Mouse (Mus musculus): ENCODE data around the gene Bhlhe23.

The Bhlhe23 gene

GRCm38 (mm10) chr2:180775641-180776040, 1.1 kb downstream of the Bhlhe23 start:
- DNase-seq (ENCODE audit: low read depth, low spot score) = peak; percentile 31

GRCm38 (mm10) chr2:180775223-180775622, 1.5 kb downstream of the Bhlhe23 start:
- no peak for DNase-seq (ENCODE audit: low read depth, low spot score)

GRCm38 (mm10) chr2:180765713-180766112, 11.0 kb downstream of the Bhlhe23 start:
- no peak for DNase-seq (ENCODE audit: low read depth, low spot score)

- DNase-seq (ENCODE audit: low read depth, low spot score) = no peak
These were observed 11.7 kb downstream of the Bhlhe23 start for GRCm38 (mm10) chr2:180764986-180765385.

GRCm38 (mm10) chr2:180758513-180759263, 18.0 kb downstream of the Bhlhe23 start:
- no peak for DNase-seq (ENCODE audit: low read depth, low spot score)

- DNase-seq (ENCODE audit: low read depth, low spot score) = no peak
These were observed 19.9 kb downstream of the Bhlhe23 start for GRCm38 (mm10) chr2:180756786-180757185.

GRCm38 (mm10) chr2:180755896-180756295, 20.8 kb downstream of the Bhlhe23 start:
- peak; percentile 57 for DNase-seq (ENCODE audit: low read depth, low spot score)

- no peak for DNase-seq (ENCODE audit: low read depth, low spot score)
These were observed 21.6 kb downstream of the Bhlhe23 start for GRCm38 (mm10) chr2:180754976-180755688.

- DNase-seq (ENCODE audit: low read depth, low spot score) = no peak
These were observed 27.8 kb downstream of the Bhlhe23 start for GRCm38 (mm10) chr2:180748904-180749303.

GRCm38 (mm10) chr2:180746569-180747192, 30.0 kb downstream of the Bhlhe23 start:
- no peak for DNase-seq (ENCODE audit: low read depth, low spot score)

- DNase-seq (ENCODE audit: low read depth, low spot score) = peak; percentile 92
These were observed 31.3 kb downstream of the Bhlhe23 start for GRCm38 (mm10) chr2:180745248-180745927.

- no peak for DNase-seq (ENCODE audit: low read depth, low spot score)
These were observed 33.4 kb downstream of the Bhlhe23 start for GRCm38 (mm10) chr2:180743321-180743720.

GRCm38 (mm10) chr2:180742820-180743219, 33.9 kb downstream of the Bhlhe23 start:
- DNase-seq (ENCODE audit: low read depth, low spot score) = no peak

- DNase-seq (ENCODE audit: low read depth, low spot score) = peak; percentile 53
These were observed 35.3 kb downstream of the Bhlhe23 start for GRCm38 (mm10) chr2:180741421-180741820.

- peak; percentile 99 for DNase-seq (ENCODE audit: low read depth, low spot score)
These were observed 36.4 kb downstream of the Bhlhe23 start for GRCm38 (mm10) chr2:180740349-180740748.

GRCm38 (mm10) chr2:180737984-180738383, 38.7 kb downstream of the Bhlhe23 start:
- no peak for DNase-seq (ENCODE audit: low read depth, low spot score)

- no peak for DNase-seq (ENCODE audit: low read depth, low spot score)
These were observed 41.5 kb downstream of the Bhlhe23 start for GRCm38 (mm10) chr2:180735232-180735631.

- DNase-seq (ENCODE audit: low read depth, low spot score) = peak; percentile 89
These were observed 44.7 kb downstream of the Bhlhe23 start for GRCm38 (mm10) chr2:180731984-180732383.

- DNase-seq (ENCODE audit: low read depth, low spot score) = no peak
These were observed 45.7 kb downstream of the Bhlhe23 start for GRCm38 (mm10) chr2:180731036-180731435.

GRCm38 (mm10) chr2:180727613-180728021, 49.1 kb downstream of the Bhlhe23 start:
- DNase-seq (ENCODE audit: low read depth, low spot score) = peak; percentile 96

- peak; percentile 57 for DNase-seq (ENCODE audit: low read depth, low spot score)
These were observed 49.9 kb downstream of the Bhlhe23 start for GRCm38 (mm10) chr2:180726658-180727442.
